Mouse (Mus musculus) cerebellum, adult 8-10 months (tissue): ENCODE data around the gene Olfr1447.

ENCODE experiments used
- DNase-seq: peaks from one replicate; pipeline ENCODE4 v3.0.0; 2022

Gene Olfr1447

DNA sequence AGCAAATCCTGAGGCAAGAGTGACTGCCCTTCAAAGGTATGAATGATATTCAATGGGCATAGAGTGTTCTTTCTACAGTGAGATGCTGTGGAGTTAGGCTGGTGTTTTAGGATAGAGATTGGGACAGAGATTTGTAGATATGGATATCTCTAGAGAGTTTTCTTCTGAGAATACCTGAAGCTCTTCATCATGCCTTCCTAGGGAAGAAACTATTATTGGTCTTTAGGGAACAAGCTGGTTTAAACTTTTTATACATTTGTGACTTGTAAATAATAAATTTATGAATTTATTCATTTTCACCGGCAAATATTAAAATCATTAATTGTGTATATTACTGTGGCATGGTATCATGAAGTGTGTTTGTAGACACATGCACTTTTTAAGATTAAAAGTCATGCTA lies at the start of gene Olfr1447:
Olfr1447 (minus strand) TSS at position 101 of the 400 bp plus-strand sequence.
- DNase-seq: no peak

DNA sequence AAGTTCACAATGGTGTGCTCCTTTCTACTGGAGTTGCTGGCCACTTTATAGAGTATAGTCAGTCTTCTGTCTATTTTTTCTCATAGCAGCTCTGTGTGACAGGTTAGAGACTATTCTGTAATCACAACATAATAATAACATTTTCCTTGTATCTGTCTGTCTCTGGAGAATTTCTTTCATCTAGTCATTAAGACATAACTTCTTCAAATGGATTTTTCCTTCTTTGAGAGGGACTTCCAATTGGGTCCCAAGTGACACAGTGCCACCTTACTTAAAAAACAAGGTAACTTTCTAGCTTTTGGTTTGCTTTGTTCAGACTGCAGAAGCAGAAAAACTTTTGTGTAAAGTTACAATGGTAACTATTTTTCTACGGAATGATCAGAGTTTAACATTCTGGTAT lies 46.4 kb upstream of the Olfr1447 start, which contains the start of gene Olfr1450:
Olfr1450 (plus strand) TSS at position 301 of the 400 bp plus-strand sequence.
- no peak for DNase-seq

DNA sequence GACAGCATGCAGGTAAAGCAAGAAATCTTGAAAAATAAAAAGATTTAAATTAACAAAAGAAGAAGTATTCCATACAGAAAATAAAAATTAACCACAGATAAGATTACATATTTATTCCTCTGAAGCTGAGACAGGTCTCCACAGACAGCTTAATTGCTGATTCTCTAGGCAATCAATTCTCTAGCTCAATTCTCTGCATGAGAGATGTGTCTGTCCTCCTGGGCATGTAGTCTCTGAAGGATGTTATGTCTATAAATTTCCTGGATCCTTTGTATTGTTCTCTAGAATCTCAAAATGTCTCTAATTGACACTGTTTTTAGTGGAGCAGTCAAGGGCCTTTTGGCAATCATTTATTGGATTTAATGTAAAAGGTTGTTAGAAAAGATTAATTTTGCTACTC lies 27.0 kb upstream of the Olfr1447 start, which contains the start of gene Olfr1449:
Olfr1449 (plus strand) TSS at position 301 of the 400 bp plus-strand sequence.
- no peak for DNase-seq

DNA sequence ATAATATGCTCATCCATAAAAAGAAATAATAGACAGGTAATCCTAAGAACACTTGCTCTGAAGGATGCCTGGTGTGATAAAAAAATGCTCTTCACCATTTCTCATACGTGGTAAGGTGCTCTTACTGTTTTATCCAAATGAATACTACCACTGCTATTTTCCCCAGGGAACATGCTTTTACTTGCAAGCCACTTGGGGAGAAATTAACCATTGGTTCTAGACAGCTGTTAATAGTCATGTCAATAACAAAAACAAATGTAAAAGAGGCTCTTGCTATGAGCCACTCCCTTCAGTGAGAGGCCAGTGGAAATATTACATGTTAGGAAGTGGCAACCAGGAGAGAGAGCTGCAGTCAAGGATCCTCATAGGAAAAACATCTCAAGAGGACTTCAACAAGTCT lies 20.8 kb upstream of the Olfr1447 start, which contains the start of gene Olfr1448:
Olfr1448 (minus strand) TSS at position 101 of the 400 bp plus-strand sequence.
- no peak for DNase-seq

DNA sequence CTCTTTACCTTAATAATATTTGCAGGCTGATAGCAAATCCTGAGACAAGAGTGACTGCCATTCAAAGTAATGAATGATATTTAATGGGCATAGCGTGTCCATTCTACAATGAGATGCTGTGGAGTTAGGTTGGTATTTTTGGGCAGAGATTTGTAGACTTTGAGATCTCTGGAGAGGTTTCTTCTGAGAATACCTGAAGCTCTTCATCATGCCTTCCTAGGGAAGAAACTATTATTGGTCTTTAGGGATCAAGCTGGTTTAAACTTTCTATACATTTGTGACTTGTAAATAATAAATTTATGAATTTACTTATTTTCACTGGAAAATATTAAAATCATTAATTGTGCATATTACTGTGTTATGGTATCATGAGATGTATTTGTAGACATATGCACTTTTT lies 10.1 kb downstream of the Olfr1447 start, which contains the start of gene Olfr1446:
Olfr1446 (minus strand) TSS at position 101 of the 400 bp plus-strand sequence.
- no peak for DNase-seq

DNA sequence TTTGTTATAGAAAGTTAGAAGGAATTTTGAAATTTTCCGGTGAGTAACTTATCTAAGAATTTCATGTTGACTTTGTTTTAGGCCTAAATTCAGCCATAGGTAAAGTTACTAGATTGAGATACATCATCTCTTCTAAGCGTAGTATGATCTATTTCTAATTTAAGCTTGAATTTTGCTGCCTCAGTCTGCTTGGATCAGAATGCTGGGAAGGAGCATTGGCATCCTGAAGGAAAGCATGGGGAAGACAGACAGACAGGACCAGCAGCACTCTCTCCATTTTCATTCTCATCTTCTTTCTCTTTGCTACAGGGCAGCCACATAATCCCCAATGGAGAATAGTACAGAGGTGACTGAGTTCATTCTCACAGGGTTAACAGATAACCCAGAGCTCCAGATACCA lies 20.0 kb downstream of the Olfr1447 start, which contains the start of gene Olfr1445:
Olfr1445 (plus strand) TSS at position 301 of the 400 bp plus-strand sequence.
- no peak for DNase-seq

DNA sequence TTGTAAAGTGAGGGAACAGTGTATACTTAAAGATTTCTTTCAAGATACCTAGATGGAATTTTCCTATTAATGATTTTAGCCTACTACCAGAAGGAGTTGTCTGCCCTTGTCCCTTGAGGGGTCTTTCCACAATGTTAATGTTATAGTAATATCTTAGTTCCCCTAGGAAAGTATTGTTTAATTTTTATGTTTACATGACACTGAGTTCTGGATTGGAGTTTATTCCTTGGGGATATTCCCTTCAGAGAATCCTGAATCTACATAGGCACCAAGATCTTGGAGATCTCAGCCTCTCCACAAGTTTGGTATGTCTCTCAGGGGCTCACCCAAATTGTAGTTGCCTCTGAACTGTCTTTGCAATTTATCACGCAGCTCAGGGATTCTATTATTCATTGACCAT lies 46.6 kb downstream of the Olfr1447 start, which contains the start of gene Olfr1444:
Olfr1444 (plus strand) TSS at position 301 of the 400 bp plus-strand sequence.
- DNase-seq: no peak
